Mouse (Mus musculus) lung, postnatal 25 days (tissue): Measurements from ENCODE around the gene Map4k3.
"Not testable (repeated sequence)": the region's sequence is repeated elsewhere in the genome, so short reads cannot be mapped to it uniquely, and the experiment has no call there.

Experiments used
- DNase-seq: peaks from one replicate; pipeline ENCODE4 v3.0.0; 2022; ENCODE audit warnings: low spot score

Map4k3 gene

GRCm38 (mm10) chr17:80728062-80728858 lies at the start of gene Map4k3:
Gene Map4k3 (minus strand): TSS chr17:80728485.
- DNase-seq: peak; percentile 94

GRCm38 (mm10) chr17:80777581-80777980 lies 49.3 kb upstream of the Map4k3 start:
- DNase-seq: peak; percentile 45

GRCm38 (mm10) chr17:80775178-80775788 lies 47.0 kb upstream of the Map4k3 start:
- DNase-seq: no peak

GRCm38 (mm10) chr17:80772545-80773453 lies 44.5 kb upstream of the Map4k3 start:
- peak; percentile 56 for DNase-seq

GRCm38 (mm10) chr17:80770065-80770464 lies 41.8 kb upstream of the Map4k3 start:
- no peak for DNase-seq

- no peak for DNase-seq
These were observed 36.9 kb upstream of the Map4k3 start for GRCm38 (mm10) chr17:80765204-80765603.

GRCm38 (mm10) chr17:80763065-80763681 lies 34.9 kb upstream of the Map4k3 start:
- no peak for DNase-seq

- DNase-seq: no peak
These were observed 34.2 kb upstream of the Map4k3 start for GRCm38 (mm10) chr17:80762391-80763040.

- not testable (repeated sequence) for DNase-seq
These were observed 32.9 kb upstream of the Map4k3 start for GRCm38 (mm10) chr17:80761191-80761590.

GRCm38 (mm10) chr17:80760344-80761145 lies 32.3 kb upstream of the Map4k3 start:
- no peak for DNase-seq

- no peak for DNase-seq
These were observed 27.8 kb upstream of the Map4k3 start for GRCm38 (mm10) chr17:80756043-80756442.

- no peak for DNase-seq
These were observed 27.0 kb upstream of the Map4k3 start for GRCm38 (mm10) chr17:80755076-80755871.

- no peak for DNase-seq
These were observed 26.3 kb upstream of the Map4k3 start for GRCm38 (mm10) chr17:80754589-80754988.

- DNase-seq: no peak
These were observed 24.2 kb upstream of the Map4k3 start for GRCm38 (mm10) chr17:80752466-80752865.

GRCm38 (mm10) chr17:80739421-80739820 lies 11.1 kb upstream of the Map4k3 start:
- DNase-seq: no peak

- DNase-seq: no peak
These were observed 6.4 kb upstream of the Map4k3 start for GRCm38 (mm10) chr17:80734700-80735099.

- DNase-seq: no peak
These were observed 5.0 kb upstream of the Map4k3 start for GRCm38 (mm10) chr17:80733121-80733800.

GRCm38 (mm10) chr17:80732256-80732655 lies 4.0 kb upstream of the Map4k3 start:
- DNase-seq: no peak

- DNase-seq: not testable (repeated sequence)
These were observed 2.0 kb upstream of the Map4k3 start for GRCm38 (mm10) chr17:80730283-80730682.
